Mouse (Mus musculus) heart, postnatal 0 days (tissue): ENCODE data around the gene Hadh. TPM values are rescaled to one million over a fixed set of nuclear protein-coding genes. Genes with fewer than 3 reads are reported as not detected.

Experiments
- ATAC-seq: fragments of 200-750 bp; cut with Nextera tagmentation; 2 replicates; pipeline ENCODE4 v1.8.0; 2017; ENCODE audit warnings: low read depth, moderate number of reproducible peaks, moderate library complexity; ENCODE audit not compliant: insufficient read depth
- DNase-seq: peaks from one replicate; pipeline ENCODE4 v3.0.0-alpha.2; 2016; ENCODE audit warnings: low spot score
- H3K27ac ChIP-seq: fragments of 300-500 bp; sonication (generic); 2 replicates; pipeline ENCODE4 v1.5.1; 2014; ENCODE audit warnings: low read depth, mild to moderate bottlenecking
- H3K27me3 ChIP-seq: fragments of 300-500 bp; sonication (generic); 2 replicates; pipeline ENCODE4 v1.6.1; 2014; ENCODE audit warnings: low read length, mixed read lengths; ENCODE audit not compliant: control insufficient read depth, insufficient read depth
- H3K36me3 ChIP-seq: fragments of 300-500 bp; sonication (generic); replicated peaks from 2 replicates; pipeline ENCODE4 v1.6.1; 2014; ENCODE audit warnings: low read length, mixed read lengths; ENCODE audit not compliant: control insufficient read depth, insufficient read depth
- H3K4me1 ChIP-seq: fragments of 300-500 bp; sonication (generic); 2 replicates; pipeline ENCODE4 v1.6.1; 2014; ENCODE audit warnings: antibody characterized with exemption; ENCODE audit not compliant: control insufficient read depth, insufficient read depth
- H3K4me2 ChIP-seq: fragments of 300-500 bp; sonication (generic); 2 replicates; pipeline ENCODE4 v1.6.1; 2014; ENCODE audit warnings: low read depth, mild to moderate bottlenecking, low read length, moderate library complexity
- H3K4me3 ChIP-seq: fragments of 300-500 bp; sonication (generic); 2 replicates; pipeline ENCODE4 v1.5.1; 2014; ENCODE audit warnings: low read depth, low read length
- H3K9ac ChIP-seq: fragments of 300-500 bp; sonication (generic); replicated peaks from 2 replicates; pipeline ENCODE4 v1.6.1; 2014; ENCODE audit warnings: low read depth, low read length, mixed read lengths
- H3K9me3 ChIP-seq: fragments of 300-500 bp; sonication (generic); replicated peaks from 2 replicates; pipeline ENCODE4 v1.6.1; 2016; ENCODE audit warnings: low read length; ENCODE audit not compliant: control insufficient read depth
- CTCF ChIP-seq: IDR thresholded peaks from 2 replicates; pipeline ENCODE4 v1.5.1; 2016; ENCODE audit warnings: antibody characterized with exemption, control low read depth, low read depth
- EP300 ChIP-seq: IDR thresholded peaks from 2 replicates; pipeline ENCODE4 v1.6.1; 2016; ENCODE audit warnings: antibody characterized with exemption, low read depth
- WGBS: fragments of 180-500 bp; shearing (Covaris S2); extraction: QIAGEN DNeasy Blood & Tissue Kit; methylation state at CpG from one replicate; pipeline ENCODE4 v1.1.7; 2014; 5-methylcytosine and 5-hydroxymethylcytosine counted together
- polyA plus RNA-seq: library from polyadenylated mRNA; unstranded; fragments of >200 nt; fragmentation: Nextera tagmentation; extraction: Ambion mirVana; gene quantifications from 2 replicates; pipeline ENCODE4 v1.2.1, GENCODE M21; 2015
- total RNA-seq: library from RNA; depleted of rRNA; stranded (reverse); fragments of >200 nt; gene quantifications from 2 replicates; pipeline ENCODE4 v1.2.3, GENCODE M21; 2014; ENCODE audit warnings: low replicate concordance; rRNA removed

The Hadh gene
- total and polyA plus RNA-seq, 2 experiments from 2014 or later = 237 to 433 TPM

GRCm38 (mm10) chr3:131191454-131191853 lies 80.4 kb downstream of the Hadh start:
- Histone ChIP-seq H3K4me1 (no peaks in the 10 kb centered on the region), H3K36me3 (no peaks in the 10 kb centered on the region), H3K9me3 (no peaks in the 10 kb centered on the region), H3K4me3 (no peak overlapping the region), H3K4me2 (no peak overlapping the region), H3K27me3 (no peaks in the 10 kb centered on the region), H3K9ac (no peak overlapping the region), H3K27ac (no peak overlapping the region)
- DNase-seq = no peak
- 82% methylated on average over 7 of the region's 7 CpGs for WGBS
- TF ChIP-seq CTCF (no peak), EP300 (no peak)
- ATAC-seq = no peak

GRCm38 (mm10) chr3:131190671-131191367 lies 81.1 kb downstream of the Hadh start:
- WGBS = 80% methylated on average over 19 of the region's 19 CpGs
- ATAC-seq = no peak

GRCm38 (mm10) chr3:131190239-131190638 lies 81.7 kb downstream of the Hadh start:
- no peak for TF ChIP-seq EP300
- no peak for TF ChIP-seq CTCF
- Histone ChIP-seq H3K36me3 (no peaks in the 10 kb centered on the region), H3K4me2 (no peak overlapping the region), H3K4me3 (no peak overlapping the region), H3K9me3 (no peaks in the 10 kb centered on the region), H3K27me3 (no peaks in the 10 kb centered on the region), H3K9ac (no peak overlapping the region), H3K27ac (no peak overlapping the region), H3K4me1 (no peaks in the 10 kb centered on the region)
- ATAC-seq (no peak), DNase-seq (no peak)
- 54% methylated on average over 11 of the region's 11 CpGs for WGBS

More at GRCm38 (mm10) chr3:131190671-131191367, 81.1 kb downstream of the Hadh start:
- no peak overlapping the region for H3K4me3 ChIP-seq
- H3K9ac ChIP-seq = no peak overlapping the region
- no peaks in the 10 kb centered on the region for H3K36me3 ChIP-seq
- no peak overlapping the region for H3K27ac ChIP-seq
- no peaks in the 10 kb centered on the region for H3K27me3 ChIP-seq
- H3K4me1 ChIP-seq = no peaks in the 10 kb centered on the region
- H3K9me3 ChIP-seq = no peaks in the 10 kb centered on the region
- H3K4me2 ChIP-seq = no peak overlapping the region
- DNase-seq = no peak
- TF ChIP-seq CTCF (no peak), EP300 (no peak)

GRCm38 (mm10) chr3:131186193-131186592 lies 85.7 kb downstream of the Hadh start:
- TF ChIP-seq EP300 (no peak), CTCF (no peak)
- Histone ChIP-seq H3K4me2 (no peak overlapping the region), H3K9me3 (no peaks in the 10 kb centered on the region), H3K27ac (no peak overlapping the region), H3K4me3 (no peak overlapping the region), H3K4me1 (no peaks in the 10 kb centered on the region), H3K9ac (no peak overlapping the region), H3K36me3 (no peaks in the 10 kb centered on the region), H3K27me3 (no peaks in the 10 kb centered on the region)
- DNase-seq (no peak), ATAC-seq (no peak)
- WGBS = 84% methylated on average over 5 of the region's 5 CpGs

Other genes with a start within 250 kb of the Hadh start
- 4.8 TPM in 1 of 2 replicates, not detected in the other for gene Lef1, start 161.6 kb downstream of the Hadh start, total RNA-seq
- 0.87 and 1.2 TPM in 2 replicates for gene Lef1, start 161.6 kb downstream of the Hadh start, polyA plus RNA-seq
- gene Cyp2u1, start 31.1 kb upstream of the Hadh start, total RNA-seq = 18.4 and 47.2 TPM in 2 replicates
- gene Cyp2u1, start 31.1 kb upstream of the Hadh start, polyA plus RNA-seq = 20.0 and 21.4 TPM in 2 replicates
- gene Sgms2, start 219.3 kb upstream of the Hadh start, total RNA-seq = 0.93 and 1.3 TPM in 2 replicates
- 1.0 and 1.1 TPM in 2 replicates for gene Sgms2, start 219.3 kb upstream of the Hadh start, polyA plus RNA-seq